8 mouse cellular contexts compared by ENCODE assay signal in genomic region chr19:47402976-47403375, GRCm38 (mm10).
DNase-seq lines count a peak whose midpoint lies in the region; TF ChIP-seq lines count a peak whose summit lies in the region.

No protein-coding gene starts in this region.

- intact Hi-C loops in gastrocnemius, adult 2 months (cut with DNase I) = loop anchor here (5.0 kb wide), 1 partner anchor 59 kb away; the partner anchor contains the start of gene Sh3pxd2a
- intact Hi-C loops in left cerebral cortex, adult 2 months (cut with DNase I) = no loop called here

- 15% methylated on average over 6 of the region's 6 CpGs for WGBS in limb, embryonic 10.5 days

- H3K27me3 ChIP-seq in limb, embryonic 10.5 days (ENCODE audit: low read depth, poor library complexity, severe bottlenecking) = no peaks in the 10 kb centered on the region

- H3K4me1 ChIP-seq in limb, embryonic 10.5 days = peaks cover 36% of the 10 kb centered on the region

- H3K36me3 ChIP-seq in limb, embryonic 10.5 days = no peaks in the 10 kb centered on the region; the same call in 1 of the 2 replicates

- H3K9me3 ChIP-seq in limb, embryonic 10.5 days (replicated peaks) = no peaks in the 10 kb centered on the region

- DNase-seq in ovary, adult 18-20 months (ENCODE audit: low spot score) = peak; percentile 56
- DNase-seq in ovary, postnatal 14 days (ENCODE audit: low spot score) = no peak
- DNase-seq in gastrocnemius, adult 2 months = peak; percentile 87
- no peak for DNase-seq in limb, embryonic 10.5 days (ENCODE audit: low spot score)
- DNase-seq in retina, postnatal 1 day = peak; percentile 60
- no peak for DNase-seq in right cerebral cortex, adult 2 months (ENCODE audit: low spot score in 2 of 2)
- DNase-seq in layer of hippocampus, adult 9-11 months = no peak
- DNase-seq in left cerebral cortex, adult 2 months (ENCODE audit: extremely low spot score in 1 of 2, low spot score in 2 of 2) = no peak

- H3K4me3 ChIP-seq in gastrocnemius, adult 2 months = peak overlapping the region; percentile 43
- H3K4me3 ChIP-seq in limb, embryonic 10.5 days = no peak overlapping the region
- H3K4me3 ChIP-seq in left cerebral cortex, adult 2 months = no peak overlapping the region

- TF ChIP-seq CTCF in gastrocnemius, adult 2 months (IDR thresholded peaks at IDR 0.05) = peak; percentile 20; the same call in 1 of the 2 replicates
- TF ChIP-seq CTCF in left cerebral cortex, adult 2 months (IDR thresholded peaks at IDR 0.05) = no peak

- H3K27ac ChIP-seq in gastrocnemius, adult 2 months = peak overlapping the region; percentile 93
- H3K27ac ChIP-seq in limb, embryonic 10.5 days = peak overlapping the region; percentile 37; the same call in 1 of the 2 replicates
- no peak overlapping the region for H3K27ac ChIP-seq in left cerebral cortex, adult 2 months

Comparison
In these comparisons a context has a peak if more than half of its experiments do, and no peak if none do; other contexts are left out.
1. DNase-seq: peak in ovary, adult 18-20 months (single experiment), gastrocnemius, adult 2 months (single experiment) and retina, postnatal 1 day (single experiment); none in ovary, postnatal 14 days (single experiment), limb, embryonic 10.5 days (single experiment), right cerebral cortex, adult 2 months (0 of 2), layer of hippocampus, adult 9-11 months (single experiment) and left cerebral cortex, adult 2 months (0 of 2).